Comparison of ENCODE assay signal across 9 mouse cellular contexts in genomic region chr8:105949350-105949749, GRCm38 (mm10). TPM values are rescaled to one million over a fixed set of nuclear protein-coding genes. Genes with fewer than 3 reads are reported as not detected.
DNase-seq lines count a peak whose midpoint lies in the region; ATAC-seq and TF ChIP-seq lines count a peak whose summit lies in the region.
"Had no signal": no experiment of that assay in that cellular context is flagged by ENCODE, and none has a peak within 500 bp of the region (broad histone marks: within the 10 kb centered on the region; RNA-seq: fewer than 3 reads in every experiment).

No protein-coding gene starts in this region.

- ATAC-seq in intestine, embryonic 14.5 days (replicated peaks; ENCODE audit: low FRiP score, low TSS enrichment, low read depth) = no peak
- ATAC-seq in intestine, postnatal 0 days = no peak
- peak; percentile 31 for ATAC-seq in hindbrain, postnatal 0 days
- no peak for ATAC-seq in midbrain, postnatal 0 days (ENCODE audit: low FRiP score)

- H3K27me3 ChIP-seq in intestine, embryonic 14.5 days (replicated peaks; ENCODE audit: control insufficient read depth, insufficient read depth, low read length) = no peaks in the 10 kb centered on the region
- H3K27me3 ChIP-seq in intestine, postnatal 0 days (replicated peaks; ENCODE audit: control insufficient read depth, insufficient read depth, low read length) = no peaks in the 10 kb centered on the region
- H3K27me3 ChIP-seq in hindbrain, postnatal 0 days (ENCODE audit: insufficient read depth, low read length) = no peaks in the 10 kb centered on the region
- no peaks in the 10 kb centered on the region for H3K27me3 ChIP-seq in midbrain, postnatal 0 days (ENCODE audit: insufficient read depth, low read length)

- no peaks in the 10 kb centered on the region; the same call in 1 of the 2 replicates for H3K4me1 ChIP-seq in intestine, embryonic 14.5 days (replicated peaks; ENCODE audit: control insufficient read depth, insufficient read depth, low read length)
- no peaks in the 10 kb centered on the region for H3K4me1 ChIP-seq in intestine, postnatal 0 days (replicated peaks; ENCODE audit: control insufficient read depth, insufficient read depth, low read length)
- peaks cover 11% of the 10 kb centered on the region for H3K4me1 ChIP-seq in hindbrain, postnatal 0 days (ENCODE audit: insufficient read depth, low read length)
- H3K4me1 ChIP-seq in midbrain, postnatal 0 days (ENCODE audit: insufficient read depth, low read length) = no peaks in the 10 kb centered on the region

- no peak overlapping the region for H3K4me3 ChIP-seq in intestine, embryonic 14.5 days (ENCODE audit: low read depth, low read length)
- no peak overlapping the region for H3K4me3 ChIP-seq in intestine, postnatal 0 days (ENCODE audit: low read depth, low read length)
- no peak overlapping the region for H3K4me3 ChIP-seq in hindbrain, postnatal 0 days (ENCODE audit: low read length)
- H3K4me3 ChIP-seq in midbrain, postnatal 0 days (ENCODE audit: low read depth, low read length) = no peak overlapping the region

- DNase-seq in intestine, embryonic 14.5 days (ENCODE audit: low spot score) = peak; percentile 55
- DNase-seq in 416B (ENCODE audit: low read depth) = peak; percentile 39
- DNase-seq in Muller cell, postnatal 12 days (ENCODE audit: inconsistent ontology term) = peak; percentile 81
- DNase-seq in hindbrain, postnatal 0 days (ENCODE audit: low spot score) = peak; percentile 81
- peak; percentile 81 for DNase-seq in midbrain, postnatal 0 days (ENCODE audit: low spot score)
- no peak for DNase-seq in spleen, adult 18-20 months
- no peak for DNase-seq in urinary bladder, adult 2 months (ENCODE audit: low spot score)

- H3K27ac ChIP-seq in intestine, embryonic 14.5 days (ENCODE audit: low read depth) = no peak overlapping the region
- H3K27ac ChIP-seq in intestine, postnatal 0 days (ENCODE audit: low read depth, low read length) = no peak overlapping the region
- H3K27ac ChIP-seq in hindbrain, postnatal 0 days = peak overlapping the region; percentile 51; the same call in 1 of the 2 replicates
- H3K27ac ChIP-seq in midbrain, postnatal 0 days (ENCODE audit: low read depth, low read length) = 0 out of 2 replicates have a peak overlapping the region, but pooled peaks have one; percentile 18
- H3K27ac ChIP-seq: macrophage had no signal

- whole genome bisulfite sequencing in intestine, embryonic 14.5 days = 67% methylated on average over 10 of the region's 10 CpGs
- WGBS in intestine, postnatal 0 days = 59% methylated on average over 10 of the region's 10 CpGs
- WGBS in hindbrain, postnatal 0 days = 37% methylated on average over 10 of the region's 10 CpGs
- 76% methylated on average over 10 of the region's 10 CpGs for WGBS in midbrain, postnatal 0 days

- H3K9ac ChIP-seq in intestine, embryonic 14.5 days (ENCODE audit: low read length) = no peak overlapping the region
- H3K9ac ChIP-seq in intestine, postnatal 0 days (ENCODE audit: low read depth, low read length) = no peak overlapping the region
- H3K9ac ChIP-seq in hindbrain, postnatal 0 days (replicated peaks; ENCODE audit: low read length) = no peak overlapping the region
- H3K9ac ChIP-seq in midbrain, postnatal 0 days (replicated peaks; ENCODE audit: low read length, poor library complexity, severe bottlenecking) = no peak overlapping the region

- H3K36me3 ChIP-seq in intestine, embryonic 14.5 days (ENCODE audit: control insufficient read depth, insufficient read depth, low read length) = peaks cover 89% of the 10 kb centered on the region
- H3K36me3 ChIP-seq in intestine, postnatal 0 days (ENCODE audit: control insufficient read depth, insufficient read depth) = peaks cover 50% of the 10 kb centered on the region
- no peaks in the 10 kb centered on the region; the same call in 1 of the 2 replicates for H3K36me3 ChIP-seq in hindbrain, postnatal 0 days (ENCODE audit: insufficient read depth, low read length)
- H3K36me3 ChIP-seq in midbrain, postnatal 0 days (ENCODE audit: insufficient read depth, low read length) = no peaks in the 10 kb centered on the region

- H3K4me2 ChIP-seq in intestine, embryonic 14.5 days (ENCODE audit: low read length) = no peak overlapping the region
- no peak overlapping the region for H3K4me2 ChIP-seq in intestine, postnatal 0 days (replicated peaks; ENCODE audit: low read depth)
- H3K4me2 ChIP-seq in hindbrain, postnatal 0 days (ENCODE audit: low read depth, low read length) = no peak overlapping the region
- H3K4me2 ChIP-seq in midbrain, postnatal 0 days (ENCODE audit: low read depth, low read length, poor library complexity, severe bottlenecking) = no peak overlapping the region

- no peaks in the 10 kb centered on the region for H3K9me3 ChIP-seq in intestine, embryonic 14.5 days (ENCODE audit: control insufficient read depth, low read length)
- no peaks in the 10 kb centered on the region for H3K9me3 ChIP-seq in intestine, postnatal 0 days (ENCODE audit: control insufficient read depth)
- H3K9me3 ChIP-seq in hindbrain, postnatal 0 days (ENCODE audit: low read length) = no peaks in the 10 kb centered on the region
- no peaks in the 10 kb centered on the region for H3K9me3 ChIP-seq in midbrain, postnatal 0 days (ENCODE audit: low read length)

- TF ChIP-seq CTCF in intestine, postnatal 0 days (IDR thresholded peaks at IDR 0.05; ENCODE audit: low read depth) = no peak
- TF ChIP-seq CTCF in hindbrain, postnatal 0 days (IDR thresholded peaks at IDR 0.05; ENCODE audit: low read depth) = no peak
- TF ChIP-seq CTCF in midbrain, postnatal 0 days (IDR thresholded peaks at IDR 0.05) = no peak

RNA-seq across cellular contexts. Expression of gene Lcat, which starts 6.2 kb away (rescaled TPM):
- 1.2 and 1.4 TPM in 2 replicates for polyA plus RNA-seq in intestine, embryonic 14.5 days (2014; fragmentation: Nextera tagmentation; extraction: Ambion mirVana)
- 0.20 and 0.37 TPM in 2 replicates for polyA plus RNA-seq in intestine, postnatal 0 days (2015; fragmentation: Nextera tagmentation; extraction: Ambion mirVana)
- total RNA-seq in hindbrain, postnatal 0 days (2014; rRNA removed) = 24.7 and 26.5 TPM in 2 replicates
- polyA plus RNA-seq in hindbrain, postnatal 0 days (2015; fragmentation: Nextera tagmentation; extraction: Ambion mirVana) = 13.0 and 16.8 TPM in 2 replicates
- 7.5 and 19.3 TPM in 2 replicates for total RNA-seq in midbrain, postnatal 0 days (2014; rRNA removed)
- polyA plus RNA-seq in midbrain, postnatal 0 days (2015; fragmentation: Nextera tagmentation; extraction: Ambion mirVana) = 5.6 and 6.8 TPM in 2 replicates
- polyA plus RNA-seq in urinary bladder, adult 2 months (2012; rRNA removed) = 3.7 and 5.2 TPM in 2 replicates

RNA-seq across cellular contexts. Expression of gene Psmb10, which starts 11.1 kb away (rescaled TPM):
- polyA plus RNA-seq in intestine, embryonic 14.5 days (2014; fragmentation: Nextera tagmentation; extraction: Ambion mirVana) = 64.2 and 64.8 TPM in 2 replicates
- polyA plus RNA-seq in intestine, postnatal 0 days (2015; fragmentation: Nextera tagmentation; extraction: Ambion mirVana) = 186 and 204 TPM in 2 replicates
- 67.3 and 75.1 TPM in 2 replicates for total RNA-seq in hindbrain, postnatal 0 days (2014; rRNA removed)
- polyA plus RNA-seq in hindbrain, postnatal 0 days (2015; fragmentation: Nextera tagmentation; extraction: Ambion mirVana) = 115 and 117 TPM in 2 replicates
- 44.9 and 85.1 TPM in 2 replicates for total RNA-seq in midbrain, postnatal 0 days (2014; rRNA removed)
- 110 and 122 TPM in 2 replicates for polyA plus RNA-seq in midbrain, postnatal 0 days (2015; fragmentation: Nextera tagmentation; extraction: Ambion mirVana)
- 82.8 and 98.7 TPM in 2 replicates for polyA plus RNA-seq in urinary bladder, adult 2 months (2012; rRNA removed)

RNA-seq across cellular contexts. Expression of gene Ctrl, which starts 15.7 kb away (rescaled TPM):
- 1.0 and 1.4 TPM in 2 replicates for polyA plus RNA-seq in intestine, embryonic 14.5 days (2014; fragmentation: Nextera tagmentation; extraction: Ambion mirVana)
- polyA plus RNA-seq in intestine, postnatal 0 days (2015; fragmentation: Nextera tagmentation; extraction: Ambion mirVana) = 0.63 and 1.4 TPM in 2 replicates
- 1.7 and 5.5 TPM in 2 replicates for total RNA-seq in hindbrain, postnatal 0 days (2014; rRNA removed)
- 3.1 and 3.3 TPM in 2 replicates for polyA plus RNA-seq in hindbrain, postnatal 0 days (2015; fragmentation: Nextera tagmentation; extraction: Ambion mirVana)
- 3.6 and 4.0 TPM in 2 replicates for total RNA-seq in midbrain, postnatal 0 days (2014; rRNA removed)
- 3.2 and 3.9 TPM in 2 replicates for polyA plus RNA-seq in midbrain, postnatal 0 days (2015; fragmentation: Nextera tagmentation; extraction: Ambion mirVana)
- polyA plus RNA-seq in urinary bladder, adult 2 months (2012; rRNA removed) = 1.4 and 1.8 TPM in 2 replicates
- polyA plus RNA-seq: macrophage had no signal

RNA-seq across cellular contexts. Expression of gene Slc12a4, which starts 16.5 kb away (rescaled TPM):
- polyA plus RNA-seq in intestine, embryonic 14.5 days (2014; fragmentation: Nextera tagmentation; extraction: Ambion mirVana) = 27.8 and 28.6 TPM in 2 replicates
- polyA plus RNA-seq in intestine, postnatal 0 days (2015; fragmentation: Nextera tagmentation; extraction: Ambion mirVana) = 6.8 and 8.0 TPM in 2 replicates
- total RNA-seq in hindbrain, postnatal 0 days (2014; rRNA removed) = 22.5 and 25.5 TPM in 2 replicates
- polyA plus RNA-seq in hindbrain, postnatal 0 days (2015; fragmentation: Nextera tagmentation; extraction: Ambion mirVana) = 16.3 and 16.9 TPM in 2 replicates
- total RNA-seq in midbrain, postnatal 0 days (2014; rRNA removed) = 11.8 and 12.1 TPM in 2 replicates
- 9.6 and 12.0 TPM in 2 replicates for polyA plus RNA-seq in midbrain, postnatal 0 days (2015; fragmentation: Nextera tagmentation; extraction: Ambion mirVana)
- polyA plus RNA-seq in urinary bladder, adult 2 months (2012; rRNA removed) = 64.3 and 69.6 TPM in 2 replicates

RNA-seq across cellular contexts. Expression of gene Dpep3, which starts 29.9 kb away (rescaled TPM):
- not detected in 2 replicates for polyA plus RNA-seq in intestine, embryonic 14.5 days (2014; fragmentation: Nextera tagmentation; extraction: Ambion mirVana)
- polyA plus RNA-seq in intestine, postnatal 0 days (2015; fragmentation: Nextera tagmentation; extraction: Ambion mirVana) = not detected in 2 replicates
- total RNA-seq in hindbrain, postnatal 0 days (2014; rRNA removed) = not detected in 2 replicates
- not detected in 2 replicates for polyA plus RNA-seq in hindbrain, postnatal 0 days (2015; fragmentation: Nextera tagmentation; extraction: Ambion mirVana)
- total RNA-seq in midbrain, postnatal 0 days (2014; rRNA removed) = not detected in 2 replicates
- polyA plus RNA-seq in midbrain, postnatal 0 days (2015; fragmentation: Nextera tagmentation; extraction: Ambion mirVana) = not detected in 2 replicates
- 0.12 and 0.17 TPM in 2 replicates for polyA plus RNA-seq in urinary bladder, adult 2 months (2012; rRNA removed)

Comparison
In these comparisons a context has a peak if more than half of its experiments do, and no peak if none do; other contexts are left out.
1. DNase-seq: peak in intestine, embryonic 14.5 days (single experiment), 416B (single experiment), Muller cell, postnatal 12 days (single experiment), hindbrain, postnatal 0 days (single experiment) and midbrain, postnatal 0 days (single experiment); none in spleen, adult 18-20 months (0 of 2) and urinary bladder, adult 2 months (single experiment).
2. H3K27ac ChIP-seq: peak in hindbrain, postnatal 0 days (single experiment) and midbrain, postnatal 0 days (single experiment); none in intestine, embryonic 14.5 days (single experiment) and intestine, postnatal 0 days (single experiment).